Mouse (Mus musculus) olfactory bulb, adult 2 months (tissue): ENCODE measurements around the gene Kcnb1. TPM values are rescaled to one million over a fixed set of nuclear protein-coding genes. Genes with fewer than 3 reads are reported as not detected.

ENCODE experiments used
- H3K27ac ChIP-seq: fragments of 200-500 bp; 2 replicates; pipeline ENCODE4 v1.5.1; 2012; ENCODE audit warnings: low read depth, low read length; ENCODE audit not compliant: insufficient read depth
- H3K4me1 ChIP-seq: fragments of 200-500 bp; 2 replicates; pipeline ENCODE4 v1.6.1; 2012; ENCODE audit warnings: low read length; ENCODE audit not compliant: control insufficient read depth, insufficient read depth
- H3K4me3 ChIP-seq: fragments of 200-500 bp; 2 replicates; pipeline ENCODE4 v1.5.1; 2012; ENCODE audit warnings: mild to moderate bottlenecking, low read depth, low read length, moderate library complexity; ENCODE audit not compliant: insufficient read depth
- CTCF ChIP-seq: fragments of 200-500 bp; IDR thresholded peaks from 2 replicates; pipeline ENCODE4 v1.5.1; 2012; ENCODE audit warnings: low read depth, mild to moderate bottlenecking, low read length, moderate library complexity; ENCODE audit not compliant: insufficient read depth
- POLR2A ChIP-seq: fragments of 200-500 bp; IDR thresholded peaks from 2 replicates; pipeline ENCODE4 v1.6.1; 2012; ENCODE audit warnings: mild to moderate bottlenecking, low read depth, low read length, moderate library complexity; ENCODE audit not compliant: insufficient read depth
- WGBS: fragments of 180-500 bp; shearing (Covaris S2); methylation state at CpG from one replicate; pipeline ENCODE4 v1.1.7; 2018; 5-methylcytosine and 5-hydroxymethylcytosine counted together
- polyA plus RNA-seq: library from polyadenylated mRNA; stranded (reverse); fragments of >200 nt; gene quantifications from 2 replicates; pipeline ENCODE4 v1.2.4, GENCODE M21; 2012; ENCODE audit warnings: low replicate concordance; ENCODE audit not compliant: missing spikeins, insufficient read depth, insufficient read length

Kcnb1 gene
- polyA plus RNA-seq, 1 experiment = 145 TPM

GRCm38 (mm10) chr2:167062965-167063880, 126.7 kb downstream of the Kcnb1 start, which contains the start of gene Znfx1:
Gene Znfx1 (minus strand): TSS chr2:167063015.
- under 1% methylated on average over 57 of the region's 57 CpGs for WGBS
- peak within 1 kb of the TSS; percentile 57 for H3K4me3 ChIP-seq
- TF ChIP-seq POLR2A (peak; percentile 100), CTCF (no peak)
- peaks cover 18% of the 10 kb centered on the region for H3K4me1 ChIP-seq
- peak within 1 kb of the TSS; percentile 70 for H3K27ac ChIP-seq

GRCm38 (mm10) chr2:167062497-167062911, 127.5 kb downstream of the Kcnb1 start:
- Histone ChIP-seq H3K4me1 (peaks cover 18% of the 10 kb centered on the region), H3K4me3 (peak overlapping the region; percentile 57), H3K27ac (no peak overlapping the region)
- 1% methylated on average over 58 of the region's 60 CpGs for WGBS
- peak; percentile 59; the same call in 1 of the 2 replicates for TF ChIP-seq POLR2A
- no peak for TF ChIP-seq CTCF

- peaks cover 18% of the 10 kb centered on the region for H3K4me1 ChIP-seq
- TF ChIP-seq POLR2A (no peak), CTCF (no peak)
- peak overlapping the region; percentile 49 for H3K27ac ChIP-seq
- H3K4me3 ChIP-seq = peak overlapping the region; percentile 57
- WGBS = 10% methylated on average over 11 of the region's 11 CpGs
Observed at GRCm38 (mm10) chr2:167061381-167062034, 128.4 kb downstream of the Kcnb1 start.

GRCm38 (mm10) chr2:167060761-167061160, 129.2 kb downstream of the Kcnb1 start:
- Histone ChIP-seq H3K4me3 (no peak overlapping the region), H3K27ac (0 out of 2 replicates have a peak overlapping the region, but pooled peaks have one; percentile 20), H3K4me1 (peaks cover 20% of the 10 kb centered on the region)
- no peak for TF ChIP-seq CTCF
- no peak for TF ChIP-seq POLR2A

GRCm38 (mm10) chr2:167060360-167060759, 129.6 kb downstream of the Kcnb1 start:
- no peak overlapping the region for H3K4me3 ChIP-seq
- peaks cover 24% of the 10 kb centered on the region for H3K4me1 ChIP-seq
- no peak for TF ChIP-seq POLR2A
- no peak for TF ChIP-seq CTCF
- WGBS = 47% methylated on average over 3 of the region's 3 CpGs
- 0 out of 2 replicates have a peak overlapping the region, but pooled peaks have one; percentile 20 for H3K27ac ChIP-seq

GRCm38 (mm10) chr2:167059960-167060359, 130.0 kb downstream of the Kcnb1 start:
- no peak for TF ChIP-seq CTCF
- no peak for TF ChIP-seq POLR2A
- H3K4me3 ChIP-seq = no peak overlapping the region
- 73% methylated on average over 12 of the region's 12 CpGs for WGBS
- peaks cover 26% of the 10 kb centered on the region for H3K4me1 ChIP-seq
- H3K27ac ChIP-seq = no peak overlapping the region

- Histone ChIP-seq H3K27ac (no peak overlapping the region), H3K4me1 (peaks cover 24% of the 10 kb centered on the region), H3K4me3 (no peak overlapping the region)
- TF ChIP-seq CTCF = no peak
- no peak for TF ChIP-seq POLR2A
- WGBS = 56% methylated on average over 8 of the region's 8 CpGs
Observed at GRCm38 (mm10) chr2:167059536-167059935, 130.4 kb downstream of the Kcnb1 start.

GRCm38 (mm10) chr2:167058814-167059387, 131.1 kb downstream of the Kcnb1 start:
- Histone ChIP-seq H3K4me1 (peaks cover 24% of the 10 kb centered on the region), H3K27ac (no peak overlapping the region), H3K4me3 (no peak overlapping the region)
- no peak for TF ChIP-seq CTCF
- no peak for TF ChIP-seq POLR2A
- 64% methylated on average over 3 of the region's 3 CpGs for WGBS

GRCm38 (mm10) chr2:167058201-167058600, 131.8 kb downstream of the Kcnb1 start:
- 75% methylated on average over 3 of the region's 3 CpGs for WGBS
- Histone ChIP-seq H3K27ac (no peak overlapping the region), H3K4me3 (no peak overlapping the region), H3K4me1 (peaks cover 24% of the 10 kb centered on the region)
- TF ChIP-seq POLR2A (no peak), CTCF (no peak)
